Mouse (Mus musculus) kidney, adult 11 months (tissue): ENCODE data around the gene Kcnk3.

Experiments
- DNase-seq: peaks from one replicate; pipeline ENCODE4 v3.0.0; 2022

Gene Kcnk3

GRCm38 (mm10) chr5:30615819-30616218, 27.8 kb downstream of the Kcnk3 start:
- no peak for DNase-seq

GRCm38 (mm10) chr5:30616644-30617043, 28.7 kb downstream of the Kcnk3 start:
- no peak for DNase-seq

DNA sequence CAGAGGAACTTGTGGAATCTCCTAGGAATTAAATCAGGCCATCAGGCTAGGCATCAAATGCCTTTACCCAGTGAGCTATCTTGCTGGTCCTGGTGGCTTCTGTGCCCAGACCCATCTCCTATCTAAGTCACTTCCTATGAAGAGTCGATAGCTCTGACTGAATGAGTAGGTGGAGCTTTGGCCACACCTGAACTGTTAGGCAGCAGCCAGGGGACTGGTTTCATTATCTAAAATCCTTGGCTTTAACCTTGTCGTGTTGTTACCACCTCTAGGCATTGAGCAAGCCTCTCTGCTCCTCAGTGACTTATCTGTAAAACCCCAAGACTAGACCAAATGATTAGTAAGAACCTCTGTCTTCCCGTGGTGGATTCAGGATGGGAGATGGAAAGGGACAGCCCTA, 29.4 kb downstream of the Kcnk3 start:
- DNase-seq, result no peak

GRCm38 (mm10) chr5:30617851-30618250, 29.9 kb downstream of the Kcnk3 start:
- DNase-seq, result peak; percentile 39

GRCm38 (mm10) chr5:30618376-30619003, 30.5 kb downstream of the Kcnk3 start:
- DNase-seq, result no peak

DNA sequence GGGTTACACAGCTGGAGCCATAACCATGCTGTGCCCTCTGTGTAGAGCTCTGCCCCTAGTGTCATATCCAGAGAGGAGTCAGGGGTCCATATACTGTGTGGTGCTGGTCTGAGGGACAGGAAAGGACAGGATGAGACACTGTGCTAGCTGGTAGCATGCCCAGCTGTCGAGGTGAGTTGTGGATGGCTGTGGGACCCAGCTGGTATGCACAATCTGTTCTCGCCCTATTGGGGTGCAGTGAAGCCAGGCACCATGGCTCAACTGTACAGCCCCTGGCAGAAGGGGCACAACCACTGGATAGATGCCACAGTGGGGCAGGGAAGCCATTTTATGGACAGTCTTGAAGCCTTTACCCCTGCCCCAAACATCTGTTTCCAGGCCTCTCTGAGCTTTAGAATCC, 31.2 kb downstream of the Kcnk3 start:
- no peak for DNase-seq

DNA sequence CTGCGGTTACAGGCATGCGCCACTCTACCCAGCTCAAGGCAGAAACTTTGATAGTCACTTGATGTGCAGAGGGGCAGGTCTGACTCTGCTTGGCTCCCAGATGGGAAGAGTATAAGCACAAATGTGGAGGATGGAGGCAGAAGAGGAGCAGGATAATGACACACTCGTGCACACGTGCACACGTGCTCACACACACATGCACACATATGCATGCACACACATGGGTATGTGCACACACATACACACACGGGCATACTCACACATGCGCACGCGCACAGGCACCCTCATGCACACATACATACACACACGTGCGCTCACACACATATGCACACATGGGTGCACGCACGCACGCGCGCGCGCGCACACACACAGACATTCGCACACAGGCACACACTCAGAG, 32.6 kb downstream of the Kcnk3 start:
- DNase-seq, result no peak

GRCm38 (mm10) chr5:30621211-30621790, 33.3 kb downstream of the Kcnk3 start:
- DNase-seq, result no peak

- no peak for DNase-seq
Observed at GRCm38 (mm10) chr5:30621844-30622176, 33.8 kb downstream of the Kcnk3 start.

GRCm38 (mm10) chr5:30622177-30622840, 34.3 kb downstream of the Kcnk3 start:
- no peak for DNase-seq

GRCm38 (mm10) chr5:30622841-30623185, 34.8 kb downstream of the Kcnk3 start:
- no peak for DNase-seq

DNA sequence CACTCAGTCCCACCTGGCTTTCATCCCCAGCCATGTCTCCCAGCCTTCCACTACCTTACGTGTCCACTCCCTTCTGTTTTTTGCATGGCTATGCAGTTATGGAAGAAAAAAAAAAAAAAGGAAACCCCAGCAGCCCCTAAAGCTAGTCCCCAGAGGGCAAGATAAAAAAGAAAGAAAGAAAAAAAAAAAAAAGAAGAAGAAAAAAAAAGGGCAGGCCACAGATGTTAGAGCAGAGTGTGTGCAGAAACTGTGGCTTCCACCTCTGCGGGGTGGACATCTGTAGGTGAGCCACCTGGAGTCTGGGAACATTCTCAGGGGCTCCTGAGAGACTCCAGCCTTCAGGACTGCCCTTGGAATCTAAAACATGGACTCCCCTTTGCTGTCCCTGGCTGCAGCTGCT, 35.4 kb downstream of the Kcnk3 start:
- no peak for DNase-seq

DNA sequence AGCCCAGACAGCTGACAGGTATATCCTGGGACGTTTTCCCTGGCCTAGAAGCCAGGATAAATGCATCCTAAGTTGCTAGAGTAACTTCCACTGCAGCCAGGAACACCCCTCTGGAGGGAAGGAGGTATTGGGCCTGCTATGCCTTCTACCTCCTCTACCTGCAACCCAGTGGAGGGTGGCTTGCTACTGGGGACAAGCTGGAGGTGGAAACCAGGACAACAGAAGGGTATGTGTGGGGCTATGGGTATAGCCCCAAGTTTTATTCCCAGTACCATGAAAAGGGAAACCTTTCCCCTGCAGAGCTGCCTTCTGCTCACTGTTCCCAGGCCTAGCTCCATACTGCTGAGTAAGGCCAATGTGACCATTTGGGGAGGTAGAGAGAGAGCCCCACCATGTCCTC, 36.3 kb downstream of the Kcnk3 start:
- no peak for DNase-seq

GRCm38 (mm10) chr5:30624908-30625307, 36.9 kb downstream of the Kcnk3 start:
- DNase-seq, result no peak

DNA sequence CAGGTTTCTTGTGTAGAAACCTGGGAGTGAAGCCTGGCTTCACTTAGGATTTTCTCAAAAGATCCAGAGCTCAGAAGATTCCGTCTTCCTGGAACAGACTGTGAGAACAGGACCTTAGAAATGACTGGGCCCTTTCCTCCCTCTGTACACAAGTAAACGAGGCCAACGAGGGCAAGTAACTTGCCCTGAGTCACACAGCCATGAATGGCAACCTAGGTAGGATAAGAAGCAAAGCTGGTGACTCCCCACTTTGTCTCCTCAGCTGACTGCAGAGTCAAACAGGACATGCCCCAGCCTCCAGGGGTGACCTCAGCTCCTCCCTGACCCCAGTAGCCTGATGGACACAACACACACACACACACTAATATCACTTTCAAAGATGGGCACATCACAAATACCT, 37.4 kb downstream of the Kcnk3 start:
- DNase-seq, result no peak

GRCm38 (mm10) chr5:30626331-30627105, 38.5 kb downstream of the Kcnk3 start:
- DNase-seq, result no peak

DNA sequence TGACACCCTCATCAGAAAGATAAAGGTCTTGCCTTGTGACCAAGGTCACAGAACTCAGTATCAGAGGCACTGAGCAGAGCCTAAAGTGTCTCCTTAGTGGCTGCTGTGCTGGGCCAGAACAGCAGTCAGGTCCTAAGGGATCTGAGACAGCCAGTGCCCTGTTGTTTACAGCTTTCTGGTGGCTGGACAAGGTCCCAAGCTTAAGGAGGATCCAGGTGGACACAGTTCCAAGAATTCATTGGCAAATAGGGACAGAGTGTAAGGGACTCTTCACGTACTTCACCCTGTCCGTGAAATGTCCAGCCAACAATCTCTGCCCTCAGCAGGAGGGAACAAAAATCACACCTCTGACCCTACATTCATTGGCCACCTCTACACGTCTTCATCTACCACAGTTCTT, 40.5 kb downstream of the Kcnk3 start:
- no peak for DNase-seq

GRCm38 (mm10) chr5:30630401-30630800, 42.4 kb downstream of the Kcnk3 start:
- DNase-seq, result no peak

- DNase-seq, result no peak
Observed at GRCm38 (mm10) chr5:30632134-30632533, 44.2 kb downstream of the Kcnk3 start.

DNA sequence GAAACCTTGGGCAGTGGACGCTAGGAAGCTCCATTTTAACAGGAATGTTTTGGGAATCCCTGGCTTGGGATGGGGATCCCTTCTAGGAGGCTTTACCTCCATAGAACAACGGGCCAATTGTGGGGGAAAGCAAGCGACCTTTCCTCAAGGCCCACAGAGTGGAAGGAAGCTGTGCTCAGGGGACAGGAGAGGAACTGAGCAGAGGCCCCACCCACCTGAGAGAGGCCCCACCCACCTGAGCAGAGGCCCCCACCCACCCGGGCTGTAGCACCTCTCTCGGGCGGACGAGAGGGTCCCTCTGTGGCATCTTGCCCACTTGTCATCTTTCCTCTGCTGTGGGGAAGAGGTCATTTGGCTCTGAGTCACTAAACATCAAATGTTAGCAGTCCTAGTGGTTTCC, 49.0 kb downstream of the Kcnk3 start:
- no peak for DNase-seq

DNA sequence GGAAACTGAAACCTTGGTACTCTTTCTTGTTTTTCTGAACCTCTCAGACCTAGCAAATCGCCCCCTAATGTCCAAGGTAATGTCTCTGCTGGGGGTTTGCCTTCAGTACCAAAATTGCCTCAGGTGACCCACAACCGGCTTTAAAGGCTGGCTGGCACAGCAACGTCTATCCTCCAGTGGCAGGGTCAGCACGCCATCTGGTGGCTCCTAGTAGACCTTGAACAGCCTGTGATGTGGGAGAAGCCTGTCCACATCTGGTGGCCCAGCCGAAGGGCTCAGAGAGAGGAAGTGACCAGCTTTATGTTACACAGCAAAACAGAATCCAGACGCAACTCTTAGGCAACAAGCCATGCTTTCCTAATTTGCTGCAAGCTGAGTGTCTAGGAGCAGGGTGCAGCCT, 50.1 kb downstream of the Kcnk3 start:
- DNase-seq, result peak; percentile 66

- DNase-seq, result no peak
Observed at GRCm38 (mm10) chr5:30643477-30644179, 55.7 kb downstream of the Kcnk3 start.

- no peak for DNase-seq
Observed at GRCm38 (mm10) chr5:30646036-30646435, 58.1 kb downstream of the Kcnk3 start.
